Mouse (Mus musculus) lung, adult 18-20 months (tissue): ENCODE measurements at regions not wholly inside any gene's neighbourhood (a gene's known extent, or its start where the extent isn't known, plus 50 kb on each side); places are given as distances from the start of the nearest gene placed in this dataset.

Experiments
- DNase-seq, 2 experiments: peaks; one replicate each; pipeline ENCODE4 v3.0.0; 2022; ENCODE audit warnings: mixed read lengths in 2 of 2

DNA sequence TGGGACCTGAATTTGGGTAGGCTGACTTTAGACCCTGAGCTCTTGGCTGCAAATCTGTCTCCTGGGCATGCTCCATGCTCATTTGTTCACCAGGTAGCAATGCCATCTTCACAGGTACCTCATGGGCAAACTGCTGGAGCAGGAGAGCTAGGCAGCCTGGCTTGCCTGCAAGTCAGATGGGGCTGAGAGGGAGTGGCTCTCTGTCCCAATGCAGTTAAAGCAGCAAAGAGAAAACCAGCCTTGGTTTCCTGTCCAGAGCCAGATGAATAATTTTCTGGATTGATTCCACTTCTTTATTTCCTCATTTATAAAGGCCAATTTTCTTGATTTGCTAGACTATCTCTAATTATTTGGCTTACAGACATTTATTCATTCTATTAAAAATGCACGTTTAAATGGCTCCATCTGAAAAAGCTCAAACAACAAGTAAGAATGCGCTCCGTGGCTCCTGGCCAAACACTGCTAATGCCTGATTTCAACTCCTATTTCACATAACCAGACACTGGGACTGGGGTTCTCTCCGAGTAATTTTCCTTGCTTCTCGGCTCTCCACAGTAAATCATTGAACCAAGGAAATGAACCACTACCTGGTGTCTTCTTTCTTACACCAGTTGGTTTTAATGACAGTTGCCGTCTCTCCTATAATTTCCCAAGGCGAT is 60.5 kb downstream of the Rsl24d1 start:
- peak in 1 of 2 experiments; percentile 26 for DNase-seq

DNA sequence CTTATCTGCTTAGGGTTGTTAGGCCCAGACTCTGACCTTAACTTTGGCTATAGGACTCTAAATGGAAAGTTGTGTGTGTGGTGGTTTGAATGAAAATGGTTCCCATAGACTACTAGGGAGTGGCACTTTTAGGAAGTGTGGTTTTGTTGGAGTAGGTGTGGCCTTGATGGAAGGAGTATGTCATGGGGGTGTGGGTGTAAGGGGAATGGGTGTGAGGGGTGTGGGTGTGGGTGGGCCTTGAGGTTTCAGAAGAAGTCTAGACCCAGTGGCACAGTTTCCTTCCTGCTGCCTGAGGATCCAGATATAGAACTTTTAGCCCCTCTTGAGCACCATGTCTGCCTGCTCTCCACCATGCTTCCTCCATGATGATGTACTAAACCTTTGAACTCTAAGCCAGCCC is 63.4 kb downstream of the Rsl24d1 start:
- DNase-seq = no peak

DNA sequence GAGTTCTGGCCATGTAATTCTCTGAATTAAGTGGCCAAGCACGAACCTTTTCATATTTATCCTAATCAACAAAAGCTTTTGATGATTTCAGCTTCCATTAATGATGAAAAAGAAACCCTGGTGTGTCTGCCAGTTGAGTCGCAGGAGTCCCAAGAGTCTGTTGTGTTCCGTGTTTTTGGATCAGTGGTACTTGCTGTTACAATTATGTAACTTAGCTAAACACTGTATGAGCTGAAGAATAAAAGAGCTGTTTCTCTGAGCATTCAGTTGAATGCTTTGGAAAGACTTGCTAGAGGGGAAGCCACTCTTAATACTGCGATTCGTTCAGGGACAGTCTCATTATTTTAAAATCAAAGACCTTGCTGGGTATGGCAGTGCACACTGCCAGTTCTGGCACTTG is 70.1 kb downstream of the Rsl24d1 start:
- no peak for DNase-seq

DNA sequence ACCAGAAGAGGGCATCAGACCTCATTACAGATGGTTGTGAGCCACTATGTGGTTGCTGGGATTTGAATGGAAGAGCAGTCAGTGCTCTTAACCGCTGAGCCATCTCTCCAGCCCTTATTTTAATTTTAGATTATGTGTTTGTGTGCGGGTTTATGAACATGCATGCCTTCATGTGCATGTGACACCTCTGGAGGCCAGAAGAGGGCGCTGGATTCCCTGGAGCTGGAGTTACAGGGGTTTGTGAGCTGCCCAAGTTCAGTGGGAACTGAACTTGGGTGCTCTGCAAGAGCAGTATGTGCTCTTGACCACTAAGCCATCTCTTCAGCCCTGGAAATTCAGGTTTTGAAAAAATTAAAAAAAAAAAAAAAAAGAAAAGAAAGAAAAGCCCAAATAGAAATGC is 71.7 kb downstream of the Rsl24d1 start:
- peak in 1 of 2 experiments; percentile 4 for DNase-seq

DNA sequence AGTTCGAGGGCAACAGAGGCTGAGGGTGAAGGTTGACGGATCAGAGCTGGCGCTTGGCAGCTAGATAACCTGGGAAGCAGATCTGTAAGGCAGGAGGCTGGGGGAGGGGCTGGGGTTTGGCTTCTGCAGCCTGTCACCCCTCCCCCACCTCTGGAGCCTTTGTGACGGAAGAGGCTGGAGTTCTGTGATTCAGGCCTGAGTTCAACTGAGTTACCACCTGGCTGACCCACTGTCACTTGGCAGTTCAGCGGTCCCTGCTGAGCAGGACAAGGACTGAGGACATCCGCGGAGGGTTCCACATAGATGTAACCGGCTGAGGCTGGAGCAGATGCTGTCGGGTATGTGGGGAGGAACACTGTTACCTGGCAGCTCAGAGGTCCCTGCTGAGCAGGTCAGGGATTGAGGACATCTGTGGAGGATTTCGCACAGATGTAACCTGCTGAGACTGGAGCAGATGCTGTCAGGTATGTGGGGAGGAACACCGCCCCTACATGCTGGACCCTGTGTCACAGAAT is 79.1 kb downstream of the Rsl24d1 start:
- peak in 1 of 2 experiments; percentile 1 for DNase-seq

DNA sequence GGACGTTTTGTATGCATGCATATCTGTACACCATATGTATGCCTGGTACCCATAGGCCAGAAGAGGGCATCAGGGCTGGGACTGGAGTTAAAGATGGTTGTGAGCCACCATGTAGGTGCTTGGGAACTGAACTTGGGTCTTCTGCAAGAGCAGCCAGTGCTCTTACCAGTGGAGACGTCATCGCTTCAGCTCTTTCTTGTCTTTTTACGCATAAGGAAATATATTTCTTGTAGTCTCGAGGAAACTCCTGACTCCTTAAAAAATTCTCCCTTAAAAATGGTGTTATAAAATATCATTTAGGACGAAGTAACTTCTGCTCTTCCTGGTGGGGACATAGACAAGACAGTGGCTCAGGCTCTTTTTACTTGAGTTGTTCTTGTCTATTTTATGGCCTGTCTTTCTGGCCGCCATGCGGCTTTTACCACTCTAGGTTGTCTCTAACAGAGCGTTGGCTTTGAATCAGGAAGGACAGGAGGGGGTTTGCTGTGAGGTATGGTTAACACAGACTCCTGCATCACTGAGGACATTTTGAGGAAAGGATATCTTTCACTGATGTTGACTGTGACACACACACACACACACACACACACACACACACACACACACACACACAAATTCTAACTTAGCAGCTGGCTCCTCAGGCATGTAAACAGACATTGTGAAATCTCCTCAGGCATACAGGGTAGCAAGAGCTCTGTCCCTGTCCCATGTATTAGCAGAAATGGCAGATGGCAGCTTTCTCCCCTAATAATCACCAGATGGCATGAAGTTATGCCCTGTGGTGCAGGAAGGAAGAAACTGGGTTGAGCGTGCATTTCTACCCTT is 85.2 kb downstream of the Rsl24d1 start:
- DNase-seq = no peak

DNA sequence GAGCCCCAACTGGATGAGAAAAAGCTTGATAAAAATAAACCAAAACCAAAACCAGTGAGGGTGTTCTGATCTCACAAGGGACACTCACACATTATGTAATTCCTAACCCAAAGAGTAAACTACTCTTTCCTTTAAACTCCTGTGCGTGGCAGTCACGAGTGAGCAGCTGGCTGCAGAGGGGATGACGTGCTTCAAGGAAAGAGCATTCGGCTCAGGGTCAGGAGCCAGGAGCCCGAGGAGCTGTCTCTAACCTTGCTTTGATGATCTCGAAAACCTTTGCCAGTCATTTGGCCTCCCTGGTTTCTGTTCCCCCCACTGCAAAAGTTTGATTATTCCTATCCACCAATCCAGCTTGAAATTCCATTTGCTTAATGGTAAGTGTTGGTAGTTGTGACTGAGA is 109.9 kb downstream of the Rsl24d1 start:
- DNase-seq = no peak

DNA sequence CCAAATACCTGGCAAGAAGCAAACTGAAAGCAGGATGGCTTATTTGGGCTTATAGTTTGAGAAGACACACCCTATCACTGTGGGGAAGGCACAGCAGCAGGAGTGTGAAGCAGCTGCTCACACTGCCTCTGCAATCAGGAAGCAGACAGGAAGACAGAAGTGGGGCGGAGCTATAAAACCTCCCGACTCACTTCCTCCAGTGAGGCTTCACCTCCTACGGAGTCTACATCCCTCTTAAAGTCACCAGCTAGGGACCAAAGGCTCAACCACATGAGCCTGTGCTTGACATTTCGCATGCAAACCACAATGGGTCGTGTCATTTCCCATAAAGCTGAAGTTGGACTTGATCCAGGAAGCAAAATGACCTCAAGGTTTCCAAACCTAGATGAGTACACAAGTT is 127.0 kb downstream of the Rsl24d1 start:
- no peak for DNase-seq

DNA sequence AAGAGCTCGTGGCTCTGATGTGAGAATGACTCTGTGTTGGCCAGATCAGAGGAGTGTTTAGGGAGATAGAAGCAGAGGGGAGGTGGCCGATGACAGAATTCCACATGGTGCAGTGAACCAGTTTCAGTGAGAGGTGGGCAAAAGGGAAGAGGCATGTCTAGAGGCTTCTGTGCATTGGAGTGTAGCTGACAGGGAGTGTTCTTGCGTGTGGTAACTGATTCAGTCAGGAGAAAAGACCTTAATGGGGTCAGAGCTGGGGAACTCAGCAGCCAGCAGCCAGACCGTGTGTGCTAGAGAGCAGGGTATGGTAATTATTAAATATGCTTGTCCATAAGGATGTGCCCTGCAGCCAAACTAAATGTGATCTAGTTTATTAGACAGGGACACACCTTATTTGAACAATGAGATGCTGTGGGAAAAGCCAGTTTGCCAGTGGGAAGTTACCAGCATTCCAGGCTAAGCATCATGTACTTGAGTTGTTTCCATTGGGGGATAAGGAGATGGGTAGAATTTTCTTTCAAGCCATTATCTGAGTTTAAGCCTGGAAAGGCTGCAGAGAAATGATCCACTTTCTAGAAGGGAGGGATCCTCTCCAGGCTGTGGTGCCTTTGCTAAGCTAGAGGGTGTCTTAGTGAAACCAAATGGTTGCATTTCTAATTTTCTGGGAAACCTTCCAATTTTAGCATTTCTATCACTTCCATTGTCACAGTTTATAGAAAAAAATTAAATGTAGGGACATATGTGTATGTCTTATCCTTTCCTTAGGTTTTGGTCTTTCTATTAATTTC is 129.5 kb downstream of the Rsl24d1 start:
- no peak for DNase-seq

DNA sequence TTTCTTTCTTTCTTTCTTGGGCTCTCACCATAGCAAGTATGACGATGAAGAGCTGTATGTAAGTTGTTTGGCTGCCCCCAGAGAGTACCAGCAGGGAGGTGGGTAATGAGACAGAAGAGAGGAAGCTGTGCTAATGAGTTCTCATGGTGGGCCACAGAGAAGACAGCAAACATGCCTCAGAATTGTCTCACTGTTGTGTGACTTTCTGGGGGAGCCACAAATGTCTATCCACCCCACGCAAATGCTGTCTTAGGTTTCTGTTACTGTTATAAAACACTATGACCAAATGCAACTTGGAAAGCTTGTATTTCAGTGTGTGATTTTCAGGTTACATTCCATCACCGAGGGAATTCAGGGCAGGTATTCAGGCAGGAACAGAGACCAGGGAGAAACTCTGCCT is 131.0 kb downstream of the Rsl24d1 start:
- DNase-seq = no peak

DNA sequence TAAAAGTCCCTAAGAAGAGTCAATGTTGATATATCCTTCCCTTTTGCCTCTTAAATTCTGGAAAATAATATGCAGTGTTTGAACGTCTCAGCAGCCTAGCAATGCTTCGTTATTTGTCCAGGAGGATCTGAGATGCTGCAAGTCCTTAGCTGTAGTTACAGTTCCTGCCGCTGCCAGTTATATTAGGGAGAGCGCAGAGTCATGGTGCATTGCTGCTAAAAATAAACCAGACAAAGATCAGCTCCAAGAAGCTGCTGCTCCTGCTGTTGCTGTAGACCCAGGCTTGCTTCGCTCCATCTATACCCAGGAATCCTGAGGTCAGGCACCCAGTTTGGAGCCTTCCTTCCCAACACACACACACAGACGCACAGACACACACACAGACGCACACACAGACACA is 132.3 kb downstream of the Rsl24d1 start:
- no peak for DNase-seq

DNA sequence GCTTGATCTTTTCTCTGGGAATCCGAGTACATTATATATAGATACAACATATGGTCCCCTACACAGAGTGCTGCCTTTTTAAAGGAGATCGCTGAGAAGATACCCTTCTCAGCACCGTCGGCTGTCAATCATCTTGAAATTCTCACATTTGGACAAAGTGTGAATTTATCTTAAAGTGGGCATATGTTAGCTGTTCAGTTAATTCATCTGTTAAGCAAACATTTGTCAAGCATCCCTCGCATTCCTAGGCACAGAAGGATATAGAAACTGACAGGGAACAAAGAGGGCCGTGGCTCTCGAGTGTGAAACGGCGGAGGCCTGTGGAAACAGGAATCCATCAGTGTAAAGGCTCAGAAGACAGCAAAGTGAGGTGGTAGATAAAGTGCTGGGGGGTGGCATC is 144.9 kb downstream of the Rsl24d1 start:
- no peak for DNase-seq

DNA sequence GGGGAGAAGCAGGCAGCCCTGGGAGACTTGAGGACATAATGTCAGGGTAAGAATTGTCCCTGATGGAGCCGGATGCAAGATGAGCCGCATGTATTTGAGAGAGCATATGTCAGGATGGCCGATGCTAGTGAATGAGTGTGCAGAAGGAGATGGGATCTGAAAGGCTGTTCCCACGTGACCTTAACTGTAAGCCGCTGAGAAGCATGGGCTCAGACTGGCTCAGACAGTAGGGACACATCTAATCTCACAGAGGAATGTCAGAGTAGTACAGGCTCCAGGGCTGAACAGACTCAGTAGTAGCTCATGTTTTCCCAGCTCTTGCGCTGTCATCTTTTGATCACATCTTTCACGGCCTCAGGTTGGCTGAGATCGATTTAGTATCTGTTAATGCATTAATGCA is 145.4 kb downstream of the Rsl24d1 start:
- DNase-seq = no peak

DNA sequence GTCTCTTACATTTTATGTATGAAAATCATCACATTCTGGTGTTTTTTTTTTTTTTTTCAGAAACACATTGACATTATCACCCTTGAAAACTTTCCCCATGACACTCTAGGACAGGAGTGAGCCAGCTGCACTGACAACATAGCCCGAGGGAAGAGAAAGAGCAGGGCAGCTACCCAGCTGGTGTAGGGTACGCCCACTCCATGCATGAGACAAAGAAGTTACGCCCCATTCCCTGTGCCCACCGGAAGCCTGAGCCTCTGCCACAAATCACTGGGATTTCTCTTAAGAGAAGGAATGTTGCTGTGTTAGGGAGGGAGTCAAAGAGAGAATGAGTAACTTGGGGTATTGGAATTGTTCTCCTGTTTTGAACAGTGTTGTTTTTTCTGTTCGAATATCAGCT is 149.5 kb downstream of the Rsl24d1 start:
- no peak for DNase-seq

DNA sequence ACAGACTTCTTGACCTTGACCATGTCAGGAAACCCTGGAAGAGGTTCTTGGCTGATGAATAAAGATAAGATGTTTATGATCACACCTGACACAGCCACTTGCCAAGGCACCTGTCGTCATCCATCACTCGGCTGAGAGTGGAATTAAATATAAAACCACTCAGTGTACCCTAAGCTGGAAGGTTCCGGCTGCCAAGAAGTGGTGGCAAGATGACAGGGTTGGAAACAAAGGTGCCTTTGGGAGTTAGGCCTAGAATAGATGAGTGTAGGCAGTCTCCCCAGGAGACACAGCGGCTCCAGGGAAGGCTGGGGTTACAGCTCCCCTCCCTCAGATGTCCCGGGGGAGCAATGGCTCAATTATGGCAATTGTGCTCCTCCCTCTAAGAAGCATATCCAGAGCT is 157.0 kb downstream of the Rsl24d1 start:
- no peak for DNase-seq

DNA sequence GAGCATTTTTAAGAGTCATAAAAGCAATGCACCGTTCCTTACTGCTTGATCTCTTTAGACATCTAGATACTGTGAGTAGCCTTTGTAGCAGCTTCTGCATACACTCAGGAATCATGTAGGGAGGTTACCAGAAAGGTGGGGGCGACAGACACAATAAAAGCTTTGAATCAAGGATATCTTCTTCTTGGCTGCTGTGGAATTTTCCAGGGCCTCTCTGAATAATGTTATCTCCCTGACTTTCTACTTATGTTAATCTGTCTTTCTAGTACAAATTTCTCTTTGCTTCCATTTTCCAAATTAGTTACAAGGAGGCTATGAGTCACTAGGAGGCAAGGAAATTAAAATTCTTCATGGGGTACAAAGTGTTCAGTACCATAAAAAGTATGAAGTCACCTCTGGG is 159.4 kb downstream of the Rsl24d1 start:
- no peak for DNase-seq

DNA sequence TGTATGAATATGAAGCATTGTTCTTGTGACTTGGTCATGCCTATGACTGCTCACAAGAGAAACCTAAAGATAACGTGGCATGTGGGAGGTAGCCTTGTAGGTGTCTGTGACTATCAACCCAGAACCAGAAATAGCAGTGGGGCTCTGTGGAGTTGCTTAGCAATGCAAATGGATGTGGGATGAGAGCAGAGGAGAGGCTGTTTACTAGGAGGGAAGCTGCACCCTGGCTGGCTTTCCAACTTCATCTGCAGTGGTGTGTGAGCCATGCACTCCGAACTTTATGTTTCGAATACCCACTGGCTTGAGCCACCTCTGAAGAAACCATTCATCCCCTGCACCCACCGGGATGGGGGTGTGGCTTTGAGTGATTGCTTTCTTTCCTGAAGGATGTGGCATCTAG is 160.5 kb downstream of the Rsl24d1 start:
- DNase-seq = no peak

DNA sequence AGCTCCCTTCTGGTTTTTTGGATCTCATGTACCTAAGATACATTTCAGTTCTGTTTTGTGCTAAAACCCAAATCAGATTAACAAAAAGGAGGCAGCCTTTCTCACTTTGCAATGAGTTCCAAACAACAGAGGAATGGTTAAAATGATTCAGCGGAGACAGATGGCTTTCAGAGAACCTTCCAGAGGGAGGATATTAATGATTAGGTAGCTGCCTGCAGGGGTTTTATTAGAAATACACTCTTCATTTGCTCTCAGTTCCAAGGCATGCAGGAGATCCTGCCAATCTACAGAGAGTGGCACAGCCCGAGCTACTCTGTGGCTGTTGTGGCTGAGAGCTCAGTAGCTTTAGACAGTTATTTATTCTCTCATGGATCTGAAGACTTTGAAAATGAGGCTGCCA is 162.4 kb downstream of the Rsl24d1 start:
- no peak for DNase-seq

DNA sequence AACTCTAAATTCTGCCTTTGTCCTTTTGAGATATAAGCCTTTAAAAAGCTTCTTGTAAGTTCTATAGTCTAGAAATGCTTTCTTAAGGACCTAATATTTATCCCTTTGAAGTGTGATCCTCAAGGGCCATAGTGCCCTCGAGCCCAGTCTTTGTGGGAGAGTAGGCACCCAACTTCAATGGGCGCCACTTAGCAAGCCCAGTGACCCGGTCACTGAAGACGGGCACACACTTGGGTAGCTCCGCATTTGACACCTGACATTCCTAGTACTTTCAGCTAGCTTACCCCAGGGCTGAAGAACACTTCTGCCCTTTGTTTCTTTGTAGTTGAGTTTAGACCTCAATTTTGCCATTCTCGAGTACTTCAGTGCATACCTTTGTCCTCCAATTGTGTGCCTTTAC is 182.1 kb downstream of the Rsl24d1 start:
- peak; percentile 30 to 31 for DNase-seq

DNA sequence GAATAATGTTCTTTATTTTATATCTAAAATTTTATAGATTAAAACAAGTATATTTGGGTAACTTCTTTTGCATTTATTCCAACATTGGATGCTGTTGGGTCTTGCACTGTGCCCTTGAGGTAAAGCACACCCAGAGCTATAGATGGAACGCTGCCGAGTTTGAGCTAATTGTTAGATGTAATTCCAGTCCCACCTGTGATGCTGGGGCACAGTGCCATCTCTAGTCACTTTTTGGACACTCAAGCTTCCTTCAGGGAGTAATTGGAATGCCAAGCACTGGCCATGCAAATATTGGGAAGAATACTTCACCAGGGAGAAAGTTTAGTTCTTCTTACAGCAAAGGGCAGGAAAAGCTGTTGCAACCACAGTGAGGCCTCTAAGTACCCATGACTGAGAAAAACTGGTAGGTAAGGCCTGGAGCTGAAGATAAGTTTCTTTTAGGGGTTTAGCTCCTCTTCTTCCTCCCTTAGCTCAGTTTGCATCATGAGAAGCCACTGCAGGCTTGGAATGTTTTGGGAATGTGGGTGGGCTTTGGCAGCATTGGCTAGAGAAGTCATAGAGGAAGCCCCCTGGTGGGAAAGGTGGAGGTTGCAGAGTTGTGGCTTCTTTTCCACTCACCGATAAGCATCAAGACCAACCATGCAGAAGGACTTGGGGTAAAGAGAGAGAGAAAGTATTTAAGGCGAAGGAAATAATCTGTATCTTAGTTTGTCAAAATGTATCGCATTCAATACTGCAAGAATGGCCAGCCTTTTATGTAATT is 189.1 kb downstream of the Rsl24d1 start:
- peak; percentile 29 to 41 for DNase-seq

DNA sequence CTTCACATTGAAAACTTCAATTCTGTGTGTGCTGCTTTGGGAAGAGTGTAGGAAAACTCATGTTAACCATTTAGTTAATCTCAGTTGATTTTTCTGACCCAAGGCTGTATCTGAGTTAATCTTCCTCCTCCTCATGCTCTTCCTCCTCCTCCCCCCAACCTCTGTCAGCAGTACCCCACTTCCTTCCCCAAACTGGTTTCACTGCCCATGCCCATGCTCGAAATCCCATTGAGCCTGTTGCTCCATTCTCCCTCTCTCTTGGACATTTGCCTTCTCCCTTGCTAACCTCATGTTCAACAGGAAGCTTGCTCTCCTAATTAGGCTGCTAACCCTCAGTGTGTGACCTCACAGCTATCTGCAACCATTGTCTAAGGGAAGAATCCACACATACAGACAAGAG is 203.8 kb downstream of the Rsl24d1 start:
- no peak for DNase-seq

DNA sequence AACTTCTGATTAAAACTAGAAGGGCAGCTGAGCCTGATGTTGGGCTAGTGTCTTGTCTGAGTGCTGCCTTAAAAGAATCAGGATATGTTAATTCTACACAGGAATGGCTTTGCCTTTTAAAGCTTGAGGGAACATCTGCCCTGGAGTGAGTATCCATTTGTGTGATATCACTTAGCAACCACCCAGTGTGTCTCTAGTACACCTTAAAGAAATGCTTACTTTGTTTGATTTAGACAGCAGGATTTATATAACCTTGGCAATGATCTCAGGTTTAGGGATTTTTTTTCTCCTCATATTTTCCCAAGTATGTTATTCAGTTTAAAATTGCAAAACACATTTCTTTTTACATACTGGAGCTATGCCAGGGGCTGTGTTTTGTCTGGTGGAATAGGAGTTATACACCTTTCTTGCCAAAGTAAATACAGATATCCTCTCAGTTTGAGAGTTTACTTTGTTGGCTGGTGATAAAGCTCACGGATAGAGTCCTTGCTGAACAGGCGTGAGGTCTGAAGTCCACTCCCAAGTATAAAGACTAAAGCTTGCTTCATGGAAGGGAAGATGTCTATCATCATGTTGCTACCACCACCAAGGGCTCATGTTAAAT is 206.6 kb downstream of the Rsl24d1 start:
- peak in 1 of 2 experiments; percentile 34 for DNase-seq
